Mouse (Mus musculus) midbrain, embryonic 13.5 days (tissue): ENCODE data around the gene Ildr1. TPM values are rescaled to one million over a fixed set of nuclear protein-coding genes. Genes with fewer than 3 reads are reported as not detected.

Experiments
- ATAC-seq: fragments of 200-750 bp; cut with Nextera tagmentation; 2 replicates; pipeline ENCODE4 v1.8.0; 2017; ENCODE audit warnings: mild to moderate bottlenecking, moderate TSS enrichment, moderate library complexity
- H3K27ac ChIP-seq: fragments of 300-500 bp; sonication (generic); 2 replicates; pipeline ENCODE4 v1.5.1; 2015; ENCODE audit warnings: inconsistent platforms, mild to moderate bottlenecking, moderate library complexity
- H3K27me3 ChIP-seq: fragments of 300-500 bp; sonication (generic); 2 replicates; pipeline ENCODE4 v1.6.1; 2015; ENCODE audit warnings: mild to moderate bottlenecking, inconsistent platforms
- H3K36me3 ChIP-seq: fragments of 300-500 bp; sonication (generic); 2 replicates; pipeline ENCODE4 v1.6.1; 2015; ENCODE audit warnings: mild to moderate bottlenecking, inconsistent platforms
- H3K4me1 ChIP-seq: fragments of 300-500 bp; sonication (generic); replicated peaks from 2 replicates; pipeline ENCODE4 v1.6.1; 2015; ENCODE audit warnings: inconsistent platforms
- H3K4me2 ChIP-seq: fragments of 300-500 bp; sonication (generic); replicated peaks from 2 replicates; pipeline ENCODE4 v1.6.1; 2015; ENCODE audit warnings: moderate library complexity, mild to moderate bottlenecking, inconsistent platforms
- H3K4me3 ChIP-seq: fragments of 300-500 bp; sonication (generic); replicated peaks from 2 replicates; pipeline ENCODE4 v1.5.1; 2015; ENCODE audit warnings: mild to moderate bottlenecking, inconsistent platforms
- H3K9ac ChIP-seq: fragments of 300-500 bp; sonication (generic); replicated peaks from 2 replicates; pipeline ENCODE4 v1.6.1; 2015; ENCODE audit warnings: mild to moderate bottlenecking, inconsistent platforms
- H3K9me3 ChIP-seq: fragments of 300-500 bp; sonication (generic); 2 replicates; pipeline ENCODE4 v1.6.1; 2016; ENCODE audit warnings: mild to moderate bottlenecking, inconsistent platforms
- WGBS: fragments of 180-500 bp; shearing (Covaris S2); methylation state at CpG from one replicate; pipeline ENCODE4 v1.1.7; 2015; 5-methylcytosine and 5-hydroxymethylcytosine counted together
- polyA plus RNA-seq: library from polyadenylated mRNA; unstranded; fragments of >200 nt; fragmentation: Nextera tagmentation; extraction: Ambion mirVana; gene quantifications from 2 replicates; pipeline ENCODE4 v1.2.1, GENCODE M21; 2015

The Ildr1 gene
- polyA plus RNA-seq, 1 experiment from 2014 or later: not detected

DNA sequence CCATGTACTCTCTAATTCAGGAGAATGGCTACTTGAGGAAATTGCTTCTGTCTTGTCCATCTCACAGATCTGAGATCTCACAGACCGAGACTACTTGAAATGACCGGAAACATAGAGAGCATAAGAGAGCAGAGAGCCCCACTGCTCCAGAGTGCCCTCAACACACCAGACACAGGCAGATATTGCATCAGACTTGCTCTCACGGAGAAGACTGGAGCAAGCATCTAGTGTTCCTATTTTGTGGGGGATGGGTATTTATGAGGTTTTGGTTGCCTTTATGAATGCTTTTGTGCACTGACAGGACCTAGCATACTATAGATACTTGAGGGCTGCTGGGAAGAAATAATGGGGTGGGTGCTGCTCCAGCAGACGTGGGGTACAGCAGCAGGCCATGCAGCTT is 20.6 kb upstream of the Ildr1 start:
- Histone ChIP-seq H3K27me3 (no peaks in the 10 kb centered on the region), H3K4me2 (no peak overlapping the region), H3K4me1 (no peaks in the 10 kb centered on the region), H3K4me3 (no peak overlapping the region), H3K36me3 (no peaks in the 10 kb centered on the region), H3K27ac (no peak overlapping the region), H3K9ac (no peak overlapping the region), H3K9me3 (no peaks in the 10 kb centered on the region)
- 85% methylated on average over 4 of the region's 4 CpGs for WGBS
- no peak for ATAC-seq

DNA sequence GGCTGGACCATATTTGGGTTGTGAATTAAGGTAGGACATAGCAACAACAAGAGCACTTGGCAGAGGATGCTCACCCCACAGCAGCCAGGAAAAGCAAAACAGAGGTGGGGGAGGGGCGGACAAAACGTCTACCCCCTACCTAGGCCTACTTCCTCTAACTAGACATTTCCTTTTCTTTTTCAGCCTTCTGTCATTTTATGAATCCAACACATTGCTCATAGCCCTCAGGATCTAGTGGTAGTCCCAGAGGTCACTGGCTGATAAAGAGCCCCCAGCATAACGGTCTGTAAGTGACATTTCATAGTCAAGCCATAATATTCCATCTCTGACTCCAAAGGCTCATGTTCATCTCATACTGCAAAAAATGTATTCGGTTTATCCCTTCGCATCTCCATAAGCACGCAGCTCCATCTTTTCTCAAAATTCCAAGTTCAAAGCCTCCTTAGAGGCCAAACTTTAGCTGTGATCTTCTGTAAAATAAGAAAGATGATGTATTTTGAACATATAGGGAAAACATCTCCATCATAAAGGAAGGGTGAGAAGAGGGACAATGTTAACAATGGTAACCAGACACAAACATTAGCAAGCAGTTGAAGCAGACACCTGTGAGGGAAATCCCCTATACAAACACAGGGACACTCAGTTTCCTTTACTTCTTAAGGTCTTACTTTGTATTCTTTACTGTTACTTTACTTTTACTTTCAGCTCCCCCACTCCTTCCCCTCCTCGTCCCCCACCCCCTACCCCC is 19.1 kb upstream of the Ildr1 start:
- H3K4me2 ChIP-seq: no peak overlapping the region
- WGBS: 68% methylated on average over 7 of the region's 7 CpGs
- H3K36me3 ChIP-seq: no peaks in the 10 kb centered on the region
- H3K27ac ChIP-seq: no peak overlapping the region
- H3K4me3 ChIP-seq: no peak overlapping the region
- no peaks in the 10 kb centered on the region for H3K9me3 ChIP-seq
- H3K27me3 ChIP-seq: no peaks in the 10 kb centered on the region
- H3K9ac ChIP-seq: no peak overlapping the region
- H3K4me1 ChIP-seq: no peaks in the 10 kb centered on the region
- no peak for ATAC-seq

DNA sequence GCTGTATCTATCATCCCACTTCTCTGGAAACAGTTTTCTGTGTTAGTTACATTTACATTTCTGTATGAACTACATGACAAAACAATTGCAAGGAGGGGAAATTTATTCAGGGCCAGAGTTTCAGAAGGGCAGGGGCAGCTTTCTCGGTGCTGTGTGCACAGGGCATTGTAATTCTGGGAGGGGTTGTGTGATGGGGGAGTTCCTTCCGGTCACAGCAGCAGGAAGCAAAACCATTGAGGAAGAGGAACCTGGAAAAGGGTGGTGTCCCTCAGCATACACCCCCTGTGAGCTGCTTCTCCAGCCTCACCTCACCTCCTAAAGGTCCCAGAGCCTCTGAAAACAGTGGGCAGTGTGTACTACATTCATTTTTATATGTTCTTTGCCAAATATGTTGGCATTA is 18.5 kb upstream of the Ildr1 start:
- WGBS: 41% methylated on average over 2 of the region's 2 CpGs
- Histone ChIP-seq H3K27me3 (no peaks in the 10 kb centered on the region), H3K27ac (no peak overlapping the region), H3K4me2 (no peak overlapping the region), H3K9me3 (no peaks in the 10 kb centered on the region), H3K4me3 (no peak overlapping the region), H3K9ac (no peak overlapping the region), H3K4me1 (no peaks in the 10 kb centered on the region), H3K36me3 (no peaks in the 10 kb centered on the region)
- no peak for ATAC-seq

DNA sequence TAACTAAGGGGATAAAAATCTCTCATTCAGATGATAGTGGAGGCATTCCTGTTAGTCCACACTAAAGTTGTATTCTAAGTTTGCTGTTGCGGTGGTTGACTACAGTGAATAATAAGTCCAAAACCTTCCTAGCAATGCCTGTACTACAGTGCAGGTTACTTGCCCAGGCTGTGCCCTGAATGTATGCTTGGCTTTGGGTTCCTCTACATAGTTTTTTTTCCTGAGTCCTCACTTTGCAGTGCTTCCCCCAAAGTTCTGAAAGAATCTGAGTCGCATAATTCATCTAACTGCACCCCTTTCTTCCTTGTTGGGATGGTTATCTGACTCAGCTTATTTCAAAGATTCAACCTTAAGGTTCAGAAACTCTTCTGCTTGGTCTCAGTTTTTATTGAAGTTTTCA is 17.9 kb upstream of the Ildr1 start:
- Histone ChIP-seq H3K4me3 (no peak overlapping the region), H3K27ac (no peak overlapping the region), H3K9ac (no peak overlapping the region), H3K4me2 (no peak overlapping the region), H3K27me3 (no peaks in the 10 kb centered on the region), H3K9me3 (no peaks in the 10 kb centered on the region), H3K36me3 (no peaks in the 10 kb centered on the region), H3K4me1 (no peaks in the 10 kb centered on the region)
- 91% methylated on average over 2 of the region's 2 CpGs for WGBS
- ATAC-seq: no peak

- H3K27me3 ChIP-seq: no peaks in the 10 kb centered on the region
- H3K27ac ChIP-seq: no peak overlapping the region
- no peaks in the 10 kb centered on the region for H3K36me3 ChIP-seq
- no peaks in the 10 kb centered on the region for H3K9me3 ChIP-seq
- 94% methylated on average over 3 of the region's 3 CpGs for WGBS
- H3K4me1 ChIP-seq: no peaks in the 10 kb centered on the region
- H3K4me3 ChIP-seq: no peak overlapping the region
- no peak overlapping the region for H3K9ac ChIP-seq
- no peak overlapping the region for H3K4me2 ChIP-seq
- ATAC-seq: no peak
Observed at GRCm38 (mm10) chr16:36681829-36682228, 11.9 kb upstream of the Ildr1 start.

- Histone ChIP-seq H3K27me3 (no peaks in the 10 kb centered on the region), H3K4me3 (no peak overlapping the region), H3K9ac (no peak overlapping the region), H3K27ac (no peak overlapping the region), H3K9me3 (no peaks in the 10 kb centered on the region), H3K4me1 (no peaks in the 10 kb centered on the region), H3K4me2 (no peak overlapping the region), H3K36me3 (no peaks in the 10 kb centered on the region)
- 78% methylated on average over 6 of the region's 6 CpGs for WGBS
- ATAC-seq: no peak
Observed at GRCm38 (mm10) chr16:36684325-36684918, 9.4 kb upstream of the Ildr1 start.

DNA sequence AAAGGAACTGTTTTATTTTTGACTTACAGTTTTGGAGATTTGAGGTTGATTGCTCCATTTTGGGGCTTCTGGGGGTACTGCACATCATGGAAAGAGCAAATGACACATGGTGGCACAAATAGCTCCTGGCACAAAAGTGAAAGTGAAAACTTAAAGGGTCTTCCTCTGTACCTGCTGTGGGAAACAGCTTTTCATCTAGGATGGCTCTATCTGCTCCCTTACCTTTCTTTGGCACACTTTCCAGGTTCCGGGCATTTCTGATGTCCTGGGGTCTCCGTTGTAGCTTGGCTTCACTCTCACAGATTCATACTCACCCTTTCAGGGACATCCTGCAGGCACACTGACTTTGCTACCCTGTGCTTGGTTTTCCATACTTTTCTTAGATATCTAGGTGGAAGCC is 5.7 kb upstream of the Ildr1 start:
- Histone ChIP-seq H3K9ac (no peak overlapping the region), H3K4me3 (no peak overlapping the region), H3K27ac (no peak overlapping the region), H3K36me3 (no peaks in the 10 kb centered on the region), H3K4me2 (no peak overlapping the region), H3K9me3 (no peaks in the 10 kb centered on the region), H3K27me3 (peaks cover 9% of the 10 kb centered on the region), H3K4me1 (no peaks in the 10 kb centered on the region)
- no peak for ATAC-seq
- 95% methylated on average over 2 of the region's 2 CpGs for WGBS

DNA sequence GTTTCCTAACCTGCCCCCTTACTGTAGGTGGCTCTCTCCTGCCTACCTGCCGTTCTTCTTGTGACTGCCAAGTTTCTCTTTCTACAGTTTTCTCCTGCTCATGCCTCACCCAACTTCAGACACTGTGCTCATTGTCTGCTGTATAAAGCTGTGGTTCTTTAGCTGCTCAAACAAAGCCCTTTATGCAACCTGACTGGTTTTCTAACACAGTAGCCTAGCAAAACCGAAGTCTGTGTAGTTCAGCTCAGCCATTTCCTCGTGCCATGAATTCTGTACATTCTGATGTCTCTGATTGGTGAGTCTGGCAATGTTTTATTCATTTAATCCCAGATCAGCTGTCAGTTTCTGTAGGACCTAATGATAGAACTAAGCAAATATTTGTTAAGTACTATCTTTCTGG is 2.3 kb upstream of the Ildr1 start:
- no peaks in the 10 kb centered on the region for H3K9me3 ChIP-seq
- H3K4me3 ChIP-seq: no peak overlapping the region
- H3K4me1 ChIP-seq: peaks cover 7% of the 10 kb centered on the region
- 64% methylated on average over 3 of the region's 3 CpGs for WGBS
- H3K27me3 ChIP-seq: peaks cover 35% of the 10 kb centered on the region
- no peak overlapping the region for H3K27ac ChIP-seq
- ATAC-seq: no peak
- H3K4me2 ChIP-seq: no peak overlapping the region
- no peaks in the 10 kb centered on the region for H3K36me3 ChIP-seq
- no peak overlapping the region for H3K9ac ChIP-seq

DNA sequence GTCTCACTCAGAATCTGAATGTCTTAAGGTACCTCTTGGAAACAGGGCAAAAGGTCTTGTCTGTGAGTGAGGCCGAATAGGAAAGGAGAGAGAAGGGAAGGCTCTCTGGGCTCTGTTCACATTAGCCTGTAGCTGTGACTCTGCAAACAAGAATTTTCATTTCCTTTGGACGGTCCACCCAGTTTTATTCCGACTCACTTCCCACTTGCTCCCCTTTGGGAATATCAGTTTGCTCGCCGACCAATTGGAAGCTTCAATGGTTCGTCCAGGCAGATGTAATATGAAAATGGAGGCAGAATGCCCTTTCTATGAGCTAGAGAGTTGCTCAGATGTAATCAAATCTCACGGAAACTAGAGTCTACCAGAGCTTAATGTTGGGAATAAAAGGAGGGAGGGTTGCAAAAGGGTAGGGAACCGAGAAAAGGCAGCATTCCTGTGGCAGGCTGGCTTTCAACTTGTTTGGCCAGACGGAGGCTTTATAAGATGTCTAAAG is 1.1 kb downstream of the Ildr1 start:
- H3K27ac ChIP-seq: no peak overlapping the region
- no peak overlapping the region for H3K9ac ChIP-seq
- 65% methylated on average over 9 of the region's 9 CpGs for WGBS
- no peaks in the 10 kb centered on the region for H3K36me3 ChIP-seq
- no peaks in the 10 kb centered on the region for H3K9me3 ChIP-seq
- H3K4me2 ChIP-seq: no peak overlapping the region
- peaks cover 35% of the 10 kb centered on the region for H3K27me3 ChIP-seq
- peaks cover 7% of the 10 kb centered on the region for H3K4me1 ChIP-seq
- no peak for ATAC-seq
- no peak overlapping the region for H3K4me3 ChIP-seq

- Histone ChIP-seq H3K9ac (no peak overlapping the region), H3K9me3 (no peaks in the 10 kb centered on the region), H3K4me2 (no peak overlapping the region), H3K4me3 (no peak overlapping the region), H3K27ac (no peak overlapping the region), H3K36me3 (no peaks in the 10 kb centered on the region), H3K27me3 (peaks cover 33% of the 10 kb centered on the region), H3K4me1 (peaks cover 7% of the 10 kb centered on the region)
- 77% methylated on average over 8 of the region's 8 CpGs for WGBS
- no peak for ATAC-seq
Observed at GRCm38 (mm10) chr16:36697331-36697730, 3.6 kb downstream of the Ildr1 start.

- Histone ChIP-seq H3K36me3 (no peaks in the 10 kb centered on the region), H3K4me1 (no peaks in the 10 kb centered on the region), H3K9me3 (no peaks in the 10 kb centered on the region), H3K4me2 (no peak overlapping the region), H3K27me3 (peaks cover 4% of the 10 kb centered on the region), H3K4me3 (no peak overlapping the region), H3K27ac (no peak overlapping the region), H3K9ac (no peak overlapping the region)
- 93% methylated on average over 2 of the region's 2 CpGs for WGBS
- no peak for ATAC-seq
Observed at GRCm38 (mm10) chr16:36700484-36700883, 6.7 kb downstream of the Ildr1 start.

DNA sequence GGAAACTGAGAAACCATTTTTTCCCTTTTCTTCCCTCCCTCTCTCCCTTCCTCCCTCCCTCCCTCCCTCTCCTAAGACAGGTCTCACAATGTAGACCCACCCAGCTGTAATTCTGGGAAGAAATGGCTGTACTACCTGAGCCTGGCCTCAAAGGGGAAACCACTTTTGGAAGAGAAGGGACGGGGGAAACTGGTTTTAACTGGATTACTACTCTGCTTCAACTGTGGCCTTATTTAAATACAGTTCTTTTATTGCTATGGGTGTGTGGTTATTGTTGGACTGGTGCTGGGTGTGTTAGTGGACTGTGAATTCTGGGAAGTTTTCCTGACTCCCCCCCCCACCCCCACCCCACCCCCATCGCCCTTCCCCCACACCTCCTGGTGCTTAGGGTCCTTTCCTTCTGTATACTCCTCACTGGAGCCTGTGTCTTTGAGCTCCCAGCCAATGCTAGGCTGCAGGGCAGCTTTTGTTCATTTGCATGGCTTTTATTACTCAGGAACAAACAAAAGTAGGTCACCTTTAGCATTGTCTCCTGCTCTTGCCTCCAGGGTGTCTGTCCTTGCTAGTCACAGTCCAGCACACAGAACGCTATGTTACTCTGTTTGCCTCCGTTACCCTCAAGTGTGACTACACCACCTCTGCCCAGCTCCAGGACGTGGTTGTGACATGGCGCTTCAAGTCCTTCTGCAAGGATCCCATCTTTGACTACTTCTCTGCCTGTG is 14.1 kb downstream of the Ildr1 start:
- no peaks in the 10 kb centered on the region for H3K27me3 ChIP-seq
- no peaks in the 10 kb centered on the region for H3K9me3 ChIP-seq
- no peak overlapping the region for H3K4me3 ChIP-seq
- WGBS: 70% methylated on average over 6 of the region's 6 CpGs
- H3K4me2 ChIP-seq: no peak overlapping the region
- H3K27ac ChIP-seq: no peak overlapping the region
- ATAC-seq: no peak
- H3K9ac ChIP-seq: no peak overlapping the region
- no peaks in the 10 kb centered on the region for H3K4me1 ChIP-seq
- no peaks in the 10 kb centered on the region for H3K36me3 ChIP-seq
